Mouse (Mus musculus) lung, adult 2 months (tissue): ENCODE measurements around the gene Gns.

Source experiments
- CTCF ChIP-seq: fragments of 200-500 bp; IDR thresholded peaks from 2 replicates; pipeline ENCODE4 v1.5.1; 2011; ENCODE audit warnings: mild to moderate bottlenecking, low read length, control low read depth; ENCODE audit not compliant: insufficient read depth
- POLR2A ChIP-seq: fragments of 200-500 bp; IDR thresholded peaks from 2 replicates; pipeline ENCODE4 v1.6.1; 2011; ENCODE audit warnings: low read depth, mild to moderate bottlenecking, control low read depth, low read length, borderline replicate concordance; ENCODE audit errors: extremely low read depth

GRCm38 (mm10) chr10:121444198-121444597 is 79.3 kb downstream of the Gns start:
- TF ChIP-seq POLR2A (no peak), CTCF (no peak)
